Mouse (Mus musculus) limb, embryonic 13.5 days (tissue): ENCODE data around the gene Hhat. TPM values are rescaled to one million over a fixed set of nuclear protein-coding genes. Genes with fewer than 3 reads are reported as not detected.
A peak's percentile ranks its signal among the peaks of the same experiment; 100 is the strongest.

Experiments
- ATAC-seq: fragments of 200-750 bp; cut with Nextera tagmentation; 2 replicates; pipeline ENCODE4 v1.8.0; 2017; ENCODE audit warnings: low read depth, moderate number of reproducible peaks, moderate TSS enrichment; ENCODE audit not compliant: low FRiP score
- H3K27ac ChIP-seq: fragments of 300-500 bp; sonication (generic); 2 replicates; pipeline ENCODE4 v1.5.1; 2015; ENCODE audit warnings: inconsistent platforms, mild to moderate bottlenecking, moderate library complexity
- H3K27me3 ChIP-seq: fragments of 300-500 bp; sonication (generic); 2 replicates; pipeline ENCODE4 v1.6.1; 2015; ENCODE audit warnings: mild to moderate bottlenecking, inconsistent platforms
- H3K36me3 ChIP-seq: fragments of 300-500 bp; sonication (generic); 2 replicates; pipeline ENCODE4 v1.6.1; 2015; ENCODE audit warnings: inconsistent platforms, mild to moderate bottlenecking, moderate library complexity
- H3K4me1 ChIP-seq: fragments of 300-500 bp; sonication (generic); 2 replicates; pipeline ENCODE4 v1.6.1; 2015; ENCODE audit warnings: inconsistent platforms
- H3K4me2 ChIP-seq: fragments of 300-500 bp; sonication (generic); replicated peaks from 2 replicates; pipeline ENCODE4 v1.6.1; 2015; ENCODE audit warnings: inconsistent platforms, mild to moderate bottlenecking, moderate library complexity
- H3K4me3 ChIP-seq: fragments of 300-500 bp; sonication (generic); 2 replicates; pipeline ENCODE4 v1.5.1; 2015; ENCODE audit warnings: moderate library complexity, mild to moderate bottlenecking, inconsistent platforms
- H3K9ac ChIP-seq: fragments of 300-500 bp; sonication (generic); 2 replicates; pipeline ENCODE4 v1.6.1; 2015; ENCODE audit warnings: mild to moderate bottlenecking, inconsistent platforms
- H3K9me3 ChIP-seq: fragments of 300-500 bp; sonication (generic); 2 replicates; pipeline ENCODE4 v1.6.1; 2016; ENCODE audit warnings: inconsistent platforms
- WGBS: fragments of 180-500 bp; shearing (Covaris S2); methylation state at CpG from one replicate; pipeline ENCODE4 v1.1.7; 2015; 5-methylcytosine and 5-hydroxymethylcytosine counted together
- polyA plus RNA-seq: library from polyadenylated mRNA; unstranded; fragments of >200 nt; fragmentation: Nextera tagmentation; extraction: Ambion mirVana; gene quantifications from 2 replicates; pipeline ENCODE4 v1.2.1, GENCODE M21; 2015

The Hhat gene
- polyA plus RNA-seq, 1 experiment from 2014 or later: 10.6 TPM

DNA sequence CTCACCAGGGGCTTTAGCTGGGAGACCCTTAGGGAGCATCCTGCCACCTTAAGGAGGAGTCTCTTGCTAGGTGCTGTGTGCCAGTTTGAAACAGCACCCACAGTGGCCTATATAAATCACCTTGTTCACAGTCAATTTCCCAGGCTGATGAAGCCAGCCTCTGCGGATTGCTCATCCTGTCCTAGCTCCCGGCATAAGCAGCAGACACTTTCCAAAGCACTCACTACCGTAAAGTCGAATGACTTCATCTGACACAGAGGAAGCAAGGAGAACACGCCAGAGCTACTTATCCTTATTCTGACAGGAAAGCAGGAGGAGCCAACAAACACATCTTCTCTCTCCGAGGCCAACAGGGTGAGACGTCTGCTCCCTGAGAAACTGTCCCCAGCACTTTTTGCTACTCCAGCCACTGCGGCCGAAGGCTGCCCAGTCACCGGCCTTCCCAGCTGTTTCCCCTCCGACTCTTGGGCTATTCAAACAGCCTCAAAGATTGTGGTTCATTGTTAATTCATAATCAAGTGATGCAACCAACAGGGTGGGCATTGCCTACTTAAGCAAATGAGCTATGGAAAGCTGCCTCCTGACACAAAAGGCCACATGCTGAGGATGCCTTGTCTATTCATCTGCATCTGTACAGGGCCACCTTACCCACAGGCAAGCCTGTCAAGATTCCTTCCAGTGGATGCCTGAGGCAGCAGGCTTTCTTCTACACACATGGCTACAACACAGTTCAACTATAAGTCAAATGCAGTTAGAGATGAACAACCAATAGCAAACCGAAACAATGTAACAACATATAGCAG lies 248.4 kb downstream of the Hhat start:
- WGBS: 71% methylated on average over 12 of the region's 12 CpGs
- Histone ChIP-seq H3K9ac (no peak overlapping the region), H3K36me3 (no peaks in the 10 kb centered on the region), H3K9me3 (no peaks in the 10 kb centered on the region), H3K4me1 (peaks cover 18% of the 10 kb centered on the region), H3K4me3 (no peak overlapping the region), H3K27ac (no peak overlapping the region), H3K27me3 (no peaks in the 10 kb centered on the region), H3K4me2 (no peak overlapping the region)
- no peak for ATAC-seq

DNA sequence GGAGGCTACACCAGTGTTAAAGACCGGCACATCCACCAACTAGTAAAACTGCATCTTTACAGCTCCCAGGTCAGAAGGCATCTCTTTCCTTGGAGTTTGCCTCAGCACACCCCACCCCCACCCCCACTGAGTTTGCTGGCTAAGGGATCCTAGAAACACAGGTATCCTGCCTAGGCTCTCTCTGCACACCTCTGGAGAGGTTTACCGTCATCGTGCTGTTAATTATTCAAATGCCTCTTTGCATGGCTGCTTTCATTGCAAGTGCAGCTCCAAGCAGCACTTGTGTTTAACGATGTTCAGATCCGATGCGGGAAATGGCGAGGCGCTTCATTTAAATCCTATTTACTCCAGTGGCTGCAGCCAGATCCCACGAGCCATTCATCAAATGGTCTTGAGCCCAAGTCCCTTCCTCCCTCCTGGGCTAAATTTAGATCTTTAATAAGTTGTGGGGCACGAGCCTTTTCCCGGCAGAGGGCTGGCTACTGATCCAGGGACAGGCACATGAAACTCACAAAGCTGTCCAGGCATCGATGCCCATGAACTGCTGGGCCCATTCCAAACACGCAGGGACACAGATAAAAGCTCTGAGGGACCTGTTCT lies 250.1 kb downstream of the Hhat start:
- Histone ChIP-seq H3K27me3 (no peaks in the 10 kb centered on the region), H3K4me1 (peaks cover 9% of the 10 kb centered on the region), H3K9me3 (no peaks in the 10 kb centered on the region), H3K9ac (no peak overlapping the region), H3K27ac (no peak overlapping the region), H3K4me2 (peak overlapping the region; percentile 2), H3K4me3 (no peak overlapping the region), H3K36me3 (no peaks in the 10 kb centered on the region)
- 21% methylated on average over 13 of the region's 13 CpGs for WGBS
- no peak for ATAC-seq

DNA sequence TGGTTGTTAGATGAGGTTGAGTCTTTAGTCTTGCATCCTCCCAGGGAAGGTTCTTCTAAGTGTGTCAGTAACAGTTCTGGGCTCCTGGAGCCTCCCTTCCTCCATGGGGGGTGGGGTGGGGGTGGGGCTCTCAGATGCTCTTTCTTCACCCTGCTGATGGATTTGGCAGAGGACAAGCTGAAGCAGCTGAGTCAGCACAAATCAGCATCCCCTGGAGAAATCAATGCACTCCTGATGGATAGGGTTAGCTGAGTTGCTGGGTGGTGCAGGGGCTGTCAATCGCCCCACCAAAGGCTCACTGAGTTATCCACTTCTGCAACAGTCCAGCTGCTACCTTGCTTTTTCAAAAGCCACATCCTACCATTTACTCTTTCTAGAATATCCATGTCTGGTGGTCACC lies 251.3 kb downstream of the Hhat start:
- Histone ChIP-seq H3K4me3 (no peak overlapping the region), H3K36me3 (no peaks in the 10 kb centered on the region), H3K27ac (no peak overlapping the region), H3K27me3 (no peaks in the 10 kb centered on the region), H3K9me3 (no peaks in the 10 kb centered on the region), H3K4me2 (no peak overlapping the region), H3K9ac (no peak overlapping the region), H3K4me1 (peaks cover 8% of the 10 kb centered on the region)
- 87% methylated on average over 1 of the region's 1 CpGs for WGBS
- ATAC-seq: no peak

DNA sequence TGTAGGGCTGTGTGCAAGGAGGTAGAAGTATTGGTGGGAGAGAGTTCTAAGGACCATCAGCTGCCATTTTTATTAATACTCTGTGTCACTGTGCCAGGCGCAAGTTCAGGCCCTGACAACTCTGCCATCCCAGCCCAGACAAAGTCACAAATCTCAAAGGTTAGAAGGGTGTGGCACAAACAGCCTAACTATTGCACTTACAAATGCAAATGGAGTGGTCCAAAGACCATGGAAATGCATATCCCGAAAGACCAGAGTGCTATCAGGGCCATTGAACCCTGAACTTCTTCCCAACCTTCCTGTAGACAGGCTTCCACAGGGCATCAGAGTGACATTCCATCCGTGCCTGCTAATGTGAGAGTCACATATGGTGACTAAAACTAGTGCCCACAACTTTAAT lies 255.7 kb downstream of the Hhat start:
- Histone ChIP-seq H3K36me3 (no peaks in the 10 kb centered on the region), H3K27ac (no peak overlapping the region), H3K9ac (no peak overlapping the region), H3K27me3 (no peaks in the 10 kb centered on the region), H3K9me3 (no peaks in the 10 kb centered on the region), H3K4me2 (no peak overlapping the region), H3K4me1 (no peaks in the 10 kb centered on the region), H3K4me3 (no peak overlapping the region)
- WGBS: 76% methylated on average over 3 of the region's 3 CpGs
- no peak for ATAC-seq

DNA sequence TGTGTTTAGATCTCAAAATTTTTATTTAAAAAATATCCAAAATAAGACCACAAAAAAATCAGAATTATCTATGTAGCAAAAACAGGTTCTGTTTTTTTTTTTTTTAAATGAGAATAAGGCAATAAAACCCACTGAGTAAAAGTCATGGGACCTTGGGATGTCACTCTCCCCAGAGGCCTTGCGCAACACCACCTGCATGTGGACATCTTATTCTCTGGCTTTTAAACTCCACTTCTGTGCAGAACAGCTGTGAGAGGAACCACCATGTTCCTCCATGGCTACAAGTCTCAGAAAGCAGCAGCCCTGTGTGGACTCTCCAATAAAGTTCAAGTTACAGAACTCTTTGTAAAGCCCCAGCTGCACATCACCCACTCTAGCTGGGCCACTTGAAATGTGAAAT lies 258.2 kb downstream of the Hhat start:
- no peak overlapping the region for H3K27ac ChIP-seq
- H3K4me1 ChIP-seq: no peaks in the 10 kb centered on the region
- no peak overlapping the region for H3K4me2 ChIP-seq
- H3K27me3 ChIP-seq: no peaks in the 10 kb centered on the region
- no peaks in the 10 kb centered on the region for H3K9me3 ChIP-seq
- ATAC-seq: no peak
- no peaks in the 10 kb centered on the region for H3K36me3 ChIP-seq
- H3K9ac ChIP-seq: no peak overlapping the region
- WGBS: 97% methylated on average over 1 of the region's 1 CpGs
- H3K4me3 ChIP-seq: no peak overlapping the region

DNA sequence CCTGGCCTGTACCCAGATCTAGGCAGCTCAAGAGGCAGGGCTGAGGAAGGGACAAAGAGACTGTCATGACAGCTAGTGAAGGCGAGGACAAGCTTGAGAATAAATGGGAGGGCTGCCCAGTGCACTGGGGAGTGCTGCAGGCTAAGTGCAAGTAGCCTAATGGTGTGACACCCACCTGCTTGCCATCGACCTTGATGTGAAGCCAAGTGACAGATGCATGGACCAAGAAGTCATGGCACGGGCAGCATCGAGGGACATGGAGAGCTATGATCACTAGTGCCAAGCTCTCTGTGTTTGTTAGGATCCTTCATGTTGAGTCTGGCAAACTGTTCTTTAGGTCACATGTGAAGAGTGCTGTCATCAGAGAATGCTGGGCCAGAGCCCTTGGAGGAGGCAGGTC lies 267.4 kb downstream of the Hhat start:
- H3K36me3 ChIP-seq: no peaks in the 10 kb centered on the region
- no peak overlapping the region for H3K9ac ChIP-seq
- WGBS: 89% methylated on average over 4 of the region's 4 CpGs
- H3K4me3 ChIP-seq: no peak overlapping the region
- no peak overlapping the region for H3K4me2 ChIP-seq
- no peak overlapping the region for H3K27ac ChIP-seq
- H3K27me3 ChIP-seq: no peaks in the 10 kb centered on the region
- no peaks in the 10 kb centered on the region for H3K9me3 ChIP-seq
- H3K4me1 ChIP-seq: no peaks in the 10 kb centered on the region
- ATAC-seq: no peak

DNA sequence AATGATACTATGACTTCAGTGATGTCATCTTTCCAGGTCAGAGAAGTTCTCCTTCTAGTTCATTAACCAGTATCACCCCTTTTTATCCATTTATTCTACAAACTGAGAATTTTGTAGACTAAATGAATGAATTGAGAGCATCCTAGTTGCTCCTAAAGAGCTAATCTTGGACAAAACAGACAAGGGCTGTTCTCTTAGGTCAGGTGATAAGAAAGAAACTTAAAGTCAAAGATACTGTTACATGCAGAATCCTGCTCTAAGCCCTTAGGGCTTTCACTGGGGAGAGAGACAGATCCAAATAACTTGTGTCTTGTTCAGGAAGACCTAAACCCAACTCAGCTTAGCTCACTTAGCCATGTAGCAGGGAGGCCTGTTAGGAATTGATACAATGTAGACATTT lies 268.2 kb downstream of the Hhat start:
- no peak for ATAC-seq
- H3K4me1 ChIP-seq: no peaks in the 10 kb centered on the region
- no peak overlapping the region for H3K27ac ChIP-seq
- no peaks in the 10 kb centered on the region for H3K9me3 ChIP-seq
- no peaks in the 10 kb centered on the region for H3K27me3 ChIP-seq
- H3K36me3 ChIP-seq: no peaks in the 10 kb centered on the region
- no peak overlapping the region for H3K4me3 ChIP-seq
- H3K4me2 ChIP-seq: no peak overlapping the region
- H3K9ac ChIP-seq: no peak overlapping the region

DNA sequence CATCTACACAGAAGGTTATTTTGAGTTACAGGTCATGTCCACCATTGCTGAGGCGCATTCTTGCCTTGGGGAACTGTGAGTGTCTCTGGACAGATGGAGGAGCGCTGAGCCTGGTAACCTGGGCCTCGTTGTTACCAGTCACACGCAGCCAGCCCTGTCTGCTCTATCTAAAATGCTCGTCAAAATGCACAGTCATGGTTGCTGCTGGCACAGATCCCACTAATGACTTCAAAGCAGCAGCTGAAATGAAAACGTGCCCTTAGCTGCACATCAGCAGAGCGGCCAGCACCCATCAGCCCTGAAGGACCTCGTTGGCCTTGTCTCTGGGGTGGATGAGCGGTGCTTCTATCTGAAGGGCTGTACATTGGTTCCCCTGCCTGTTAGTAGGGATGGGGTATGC lies 269.0 kb downstream of the Hhat start:
- Histone ChIP-seq H3K4me3 (no peak overlapping the region), H3K9me3 (no peaks in the 10 kb centered on the region), H3K4me2 (no peak overlapping the region), H3K36me3 (no peaks in the 10 kb centered on the region), H3K27ac (no peak overlapping the region), H3K27me3 (no peaks in the 10 kb centered on the region), H3K9ac (no peak overlapping the region), H3K4me1 (no peaks in the 10 kb centered on the region)
- no peak for ATAC-seq
- WGBS: 73% methylated on average over 9 of the region's 9 CpGs

DNA sequence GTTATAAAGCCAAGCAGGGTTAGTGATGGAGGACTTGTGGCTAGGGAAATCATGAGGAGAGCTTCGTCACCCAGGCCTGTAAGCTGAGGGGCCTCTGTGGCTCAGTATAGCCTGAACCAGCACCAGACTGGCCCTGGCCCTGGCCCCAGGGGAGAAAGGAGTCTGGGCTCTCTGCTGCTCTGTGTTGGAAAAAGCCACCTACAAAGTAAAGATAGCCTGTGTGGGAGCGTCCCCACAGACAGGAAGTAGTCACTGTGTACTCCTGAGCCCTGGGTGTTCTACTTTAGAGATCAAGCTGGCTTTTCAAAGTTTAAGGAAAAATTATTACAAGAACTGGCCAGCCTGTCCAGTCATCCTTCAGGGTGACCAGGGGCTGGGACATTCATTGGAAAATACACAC lies 273.5 kb downstream of the Hhat start:
- ATAC-seq: no peak
- Histone ChIP-seq H3K4me1 (no peaks in the 10 kb centered on the region), H3K4me2 (no peak overlapping the region), H3K4me3 (no peak overlapping the region), H3K36me3 (no peaks in the 10 kb centered on the region), H3K27ac (no peak overlapping the region), H3K9ac (no peak overlapping the region), H3K27me3 (no peaks in the 10 kb centered on the region), H3K9me3 (no peaks in the 10 kb centered on the region)
- WGBS: 79% methylated on average over 2 of the region's 2 CpGs

DNA sequence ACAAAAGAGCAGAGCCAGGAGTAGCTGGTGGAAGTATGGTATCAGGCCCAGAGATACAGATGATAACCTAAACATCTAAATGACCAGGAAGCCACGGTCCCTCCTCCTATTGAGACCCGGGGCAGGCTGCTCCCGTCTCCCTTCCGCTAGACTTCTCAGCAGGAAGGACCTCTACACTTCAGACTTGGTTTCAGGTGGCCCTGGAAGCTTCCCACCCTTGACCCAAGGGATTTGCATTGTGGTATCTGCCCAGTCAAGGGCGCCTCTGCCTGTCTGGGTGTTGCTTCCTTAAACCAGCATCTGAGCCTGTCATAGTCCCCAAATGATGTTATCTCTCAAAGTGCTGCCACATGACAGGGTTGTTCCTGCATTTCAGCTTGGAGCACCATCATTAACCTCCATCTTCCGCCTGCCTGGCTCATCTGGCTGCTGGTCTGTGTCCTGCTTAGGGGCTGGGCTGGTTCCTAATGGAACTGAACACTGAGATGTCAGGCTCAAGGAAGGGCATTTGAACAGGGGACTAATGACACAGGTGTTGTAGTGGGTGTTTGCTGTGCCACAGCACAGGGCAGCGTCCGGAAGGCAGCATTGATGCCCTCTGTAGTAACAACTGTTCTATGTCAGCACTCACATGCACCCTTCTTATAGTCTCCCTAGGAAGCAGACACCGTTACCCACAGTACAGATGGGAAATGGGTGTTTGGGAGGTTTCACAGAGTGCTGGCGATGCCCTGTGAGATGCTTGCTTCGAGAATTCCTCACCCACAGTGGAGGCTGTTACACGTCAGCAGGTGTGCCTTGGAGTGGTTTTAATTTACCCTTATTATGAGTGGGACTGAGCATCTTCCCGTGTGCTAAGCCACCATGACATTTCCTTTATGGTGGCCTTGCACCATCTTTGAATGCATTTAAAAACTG lies 280.9 kb downstream of the Hhat start:
- no peaks in the 10 kb centered on the region for H3K9me3 ChIP-seq
- no peaks in the 10 kb centered on the region for H3K36me3 ChIP-seq
- H3K9ac ChIP-seq: no peak overlapping the region
- no peaks in the 10 kb centered on the region for H3K27me3 ChIP-seq
- no peak overlapping the region for H3K4me3 ChIP-seq
- no peak overlapping the region for H3K27ac ChIP-seq
- ATAC-seq: no peak
- WGBS: 68% methylated on average over 13 of the region's 13 CpGs
- no peak overlapping the region for H3K4me2 ChIP-seq
- no peaks in the 10 kb centered on the region for H3K4me1 ChIP-seq

DNA sequence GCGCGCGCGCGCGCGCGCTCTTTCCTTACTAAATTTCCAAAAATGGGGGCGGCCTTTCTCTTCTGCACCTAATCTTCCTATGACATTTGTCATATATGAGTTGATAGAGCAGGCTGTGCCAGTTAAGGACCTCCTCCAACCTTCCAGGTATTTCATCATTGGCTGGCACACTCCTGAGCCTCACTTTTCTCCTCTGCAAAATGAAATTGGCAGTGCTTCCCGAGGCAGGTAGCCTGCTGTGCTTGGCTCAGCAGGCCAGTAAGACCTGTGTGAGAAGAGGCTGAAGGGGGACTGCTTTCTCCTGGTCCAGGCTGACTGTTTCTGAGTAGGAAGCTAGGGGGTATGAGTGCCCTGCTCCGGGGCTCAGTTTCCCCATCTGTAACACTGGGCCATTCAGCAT lies 283.5 kb downstream of the Hhat start:
- Histone ChIP-seq H3K27ac (no peak overlapping the region), H3K4me1 (no peaks in the 10 kb centered on the region), H3K36me3 (no peaks in the 10 kb centered on the region), H3K27me3 (no peaks in the 10 kb centered on the region), H3K9ac (no peak overlapping the region), H3K4me2 (no peak overlapping the region), H3K4me3 (no peak overlapping the region), H3K9me3 (no peaks in the 10 kb centered on the region)
- WGBS: 93% methylated on average over 11 of the region's 11 CpGs
- no peak for ATAC-seq

DNA sequence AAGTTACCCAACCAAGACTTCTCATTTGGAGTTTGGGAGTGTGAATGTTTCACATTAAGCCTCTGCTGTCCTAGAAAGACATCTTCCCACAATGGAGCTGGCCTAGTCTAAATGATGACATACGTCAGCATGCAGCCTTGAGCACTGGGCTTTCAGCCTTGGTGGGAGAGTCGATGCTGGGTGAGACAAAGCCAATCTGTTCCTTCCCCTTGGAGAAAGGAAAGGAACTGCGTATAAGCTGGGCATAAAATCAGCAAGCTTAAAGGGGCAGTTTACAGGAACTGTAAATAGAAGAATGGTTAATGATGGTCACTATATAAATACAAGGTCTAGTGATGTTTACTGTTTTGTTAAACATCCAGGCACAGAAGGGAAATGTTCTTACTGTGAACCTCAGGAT lies 286.0 kb downstream of the Hhat start:
- no peak for ATAC-seq
- no peak overlapping the region for H3K9ac ChIP-seq
- no peak overlapping the region for H3K4me2 ChIP-seq
- H3K27ac ChIP-seq: no peak overlapping the region
- 70% methylated on average over 3 of the region's 3 CpGs for WGBS
- H3K9me3 ChIP-seq: no peaks in the 10 kb centered on the region
- H3K36me3 ChIP-seq: no peaks in the 10 kb centered on the region
- H3K4me1 ChIP-seq: no peaks in the 10 kb centered on the region
- no peaks in the 10 kb centered on the region for H3K27me3 ChIP-seq
- H3K4me3 ChIP-seq: no peak overlapping the region
